Mouse (Mus musculus): ENCODE measurements around the gene Syne3.
A peak's percentile ranks its signal among the peaks of the same experiment; 100 is the strongest.

Syne3 gene

GRCm38 (mm10) chr12:104896640-104897039 lies 113.0 kb downstream of the Syne3 start:
- DNase-seq (ENCODE audit: low read depth), result peak; percentile 77

GRCm38 (mm10) chr12:104892245-104892644 lies 117.4 kb downstream of the Syne3 start:
- DNase-seq (ENCODE audit: low read depth), result no peak

DNA sequence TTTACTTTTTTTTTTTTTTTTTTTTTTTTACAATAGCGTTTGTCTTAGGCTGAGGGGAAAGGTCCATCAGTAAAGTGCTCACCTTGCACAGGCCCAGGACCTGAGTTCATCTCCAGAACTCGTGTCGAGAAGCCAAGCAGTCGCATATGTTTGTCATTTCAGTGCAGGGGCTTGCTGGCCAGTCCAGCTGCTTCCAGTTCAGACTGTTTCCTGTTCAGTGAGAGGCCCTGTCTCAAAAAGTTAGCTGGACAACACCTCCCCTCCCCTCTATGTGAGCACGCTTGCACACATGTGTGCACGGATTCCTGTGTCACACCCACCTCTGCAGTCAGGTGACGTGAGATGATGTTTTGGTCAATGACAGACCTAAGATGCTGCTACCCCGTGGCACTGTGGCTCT lies 119.5 kb downstream of the Syne3 start:
- DNase-seq (ENCODE audit: low read depth), result no peak

GRCm38 (mm10) chr12:104886104-104886503 lies 123.5 kb downstream of the Syne3 start:
- DNase-seq (ENCODE audit: low read depth), result no peak

GRCm38 (mm10) chr12:104882533-104882932 lies 127.1 kb downstream of the Syne3 start:
- no peak for DNase-seq (ENCODE audit: low read depth)

DNA sequence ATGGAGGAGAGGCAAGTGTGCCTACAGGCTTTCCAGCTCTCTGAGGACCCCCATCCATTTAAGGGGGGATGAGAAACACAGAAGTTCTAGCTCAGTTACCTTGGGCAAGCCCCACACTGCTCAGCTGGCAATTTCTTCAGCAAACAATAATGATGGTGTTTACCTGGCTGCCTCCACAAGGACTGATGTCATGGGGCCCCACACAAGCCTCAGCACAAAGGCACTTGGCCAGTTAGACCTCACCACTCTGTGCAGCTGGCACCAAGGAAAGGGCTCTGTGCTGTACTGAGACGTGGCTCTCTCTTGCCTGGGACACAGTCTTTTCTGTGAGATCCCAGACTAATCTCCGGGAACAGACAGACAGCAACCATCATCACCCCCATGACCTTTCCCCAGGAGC lies 127.5 kb downstream of the Syne3 start:
- no peak for DNase-seq (ENCODE audit: low read depth)

DNA sequence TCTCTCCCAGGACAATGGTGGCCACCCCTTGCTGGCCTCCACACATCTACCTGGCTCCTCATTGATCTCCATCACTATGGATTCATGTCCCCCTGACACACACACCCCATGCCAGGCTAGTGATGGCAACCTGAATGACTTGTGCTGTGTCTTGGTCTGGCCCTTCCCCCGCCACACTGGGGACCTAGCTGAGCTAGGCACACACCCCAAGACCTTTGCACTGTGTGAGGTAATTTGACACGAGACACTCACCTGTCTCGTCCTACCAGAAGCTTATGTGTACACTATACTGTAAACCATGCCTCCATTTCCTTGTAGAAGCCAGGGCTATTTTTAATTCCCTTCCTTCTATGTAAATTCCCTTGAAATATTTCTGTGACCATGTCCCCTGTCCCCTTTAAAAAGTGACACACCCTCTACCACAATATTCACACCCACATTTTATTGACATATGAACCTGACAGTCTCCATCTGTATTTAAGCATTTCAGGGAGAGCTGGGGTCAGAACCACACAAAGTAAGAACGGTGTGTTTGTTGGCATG lies 128.0 kb downstream of the Syne3 start:
- DNase-seq (ENCODE audit: low read depth), result no peak

GRCm38 (mm10) chr12:104880367-104880766 lies 129.2 kb downstream of the Syne3 start:
- DNase-seq (ENCODE audit: low read depth), result no peak
